Mouse (Mus musculus): ENCODE measurements around the gene Eme2.

Eme2 gene

GRCm38 (mm10) chr17:24874989-24875388 lies 19.9 kb downstream of the Eme2 start:
- in situ Hi-C loops (cut with MseI, MboI), result no loop called here

- in situ Hi-C loops (cut with MseI, MboI), result no loop called here
Observed at GRCm38 (mm10) chr17:24874405-24874745, 20.5 kb downstream of the Eme2 start.

- in situ Hi-C loops (cut with MseI, MboI), result no loop called here
Observed at GRCm38 (mm10) chr17:24873695-24874404, 21.0 kb downstream of the Eme2 start.

GRCm38 (mm10) chr17:24867914-24868313 lies 27.0 kb downstream of the Eme2 start:
- in situ Hi-C loops (cut with MseI, MboI), result no loop called here

- in situ Hi-C loops (cut with MseI, MboI), result no loop called here
Observed at GRCm38 (mm10) chr17:24865776-24866175, 29.1 kb downstream of the Eme2 start, which contains the start of gene Igfals. TSS of gene Igfals (plus strand) at chr17:24865997.

GRCm38 (mm10) chr17:24861785-24862184 lies 33.1 kb downstream of the Eme2 start:
- in situ Hi-C loops (cut with MseI, MboI), result no loop called here

- in situ Hi-C loops (cut with MseI, MboI), result no loop called here
Observed at GRCm38 (mm10) chr17:24860076-24860475, 34.8 kb downstream of the Eme2 start.

- in situ Hi-C loops (cut with MseI, MboI), result no loop called here
Observed at GRCm38 (mm10) chr17:24858967-24859366, 35.9 kb downstream of the Eme2 start.

GRCm38 (mm10) chr17:24857831-24858470 lies 36.9 kb downstream of the Eme2 start:
- in situ Hi-C loops (cut with MseI, MboI), result no loop called here

- in situ Hi-C loops (cut with MseI, MboI), result no loop called here
Observed at GRCm38 (mm10) chr17:24856589-24856988, 38.3 kb downstream of the Eme2 start.

GRCm38 (mm10) chr17:24855838-24856464 lies 38.9 kb downstream of the Eme2 start:
- in situ Hi-C loops (cut with MseI, MboI), result no loop called here

GRCm38 (mm10) chr17:24851381-24852125 lies 43.3 kb downstream of the Eme2 start:
- in situ Hi-C loops (cut with MseI, MboI), result no loop called here

- in situ Hi-C loops (cut with MseI, MboI), result no loop called here
Observed at GRCm38 (mm10) chr17:24850773-24851127, 44.1 kb downstream of the Eme2 start.

- in situ Hi-C loops (cut with MseI, MboI), result no loop called here
Observed at GRCm38 (mm10) chr17:24850065-24850772, 44.7 kb downstream of the Eme2 start, which contains the start of gene Fahd1. TSS of gene Fahd1 (minus strand) at chr17:24850364.

GRCm38 (mm10) chr17:24849733-24850064 lies 45.2 kb downstream of the Eme2 start:
- in situ Hi-C loops (cut with MseI, MboI), result no loop called here

- in situ Hi-C loops (cut with MseI, MboI), result no loop called here
Observed at GRCm38 (mm10) chr17:24848600-24849031, 46.3 kb downstream of the Eme2 start.

- in situ Hi-C loops (cut with MseI, MboI), result no loop called here
Observed at GRCm38 (mm10) chr17:24847386-24847785, 47.5 kb downstream of the Eme2 start.

GRCm38 (mm10) chr17:24844525-24844924 lies 50.4 kb downstream of the Eme2 start:
- in situ Hi-C loops (cut with MseI, MboI), result no loop called here

GRCm38 (mm10) chr17:24842631-24843030 lies 52.3 kb downstream of the Eme2 start:
- in situ Hi-C loops (cut with MseI, MboI), result no loop called here

GRCm38 (mm10) chr17:24841133-24841532 lies 53.8 kb downstream of the Eme2 start:
- in situ Hi-C loops (cut with MseI, MboI), result no loop called here

- in situ Hi-C loops (cut with MseI, MboI), result no loop called here
Observed at GRCm38 (mm10) chr17:24840341-24840740, 54.5 kb downstream of the Eme2 start.

- in situ Hi-C loops (cut with MseI, MboI), result no loop called here
Observed at GRCm38 (mm10) chr17:24839842-24840241, 55.0 kb downstream of the Eme2 start, which contains the start of gene Hagh. TSS of gene Hagh (plus strand) at chr17:24840143.

Measured in mouse trophoblast stem cell (cell line).